Mouse (Mus musculus) cerebellum, adult 11-12 months (tissue): ENCODE measurements around the gene Eif4a1.

Source experiments
- DNase-seq: peaks from one replicate; pipeline ENCODE4 v3.0.0; 2022

Gene Eif4a1

DNA sequence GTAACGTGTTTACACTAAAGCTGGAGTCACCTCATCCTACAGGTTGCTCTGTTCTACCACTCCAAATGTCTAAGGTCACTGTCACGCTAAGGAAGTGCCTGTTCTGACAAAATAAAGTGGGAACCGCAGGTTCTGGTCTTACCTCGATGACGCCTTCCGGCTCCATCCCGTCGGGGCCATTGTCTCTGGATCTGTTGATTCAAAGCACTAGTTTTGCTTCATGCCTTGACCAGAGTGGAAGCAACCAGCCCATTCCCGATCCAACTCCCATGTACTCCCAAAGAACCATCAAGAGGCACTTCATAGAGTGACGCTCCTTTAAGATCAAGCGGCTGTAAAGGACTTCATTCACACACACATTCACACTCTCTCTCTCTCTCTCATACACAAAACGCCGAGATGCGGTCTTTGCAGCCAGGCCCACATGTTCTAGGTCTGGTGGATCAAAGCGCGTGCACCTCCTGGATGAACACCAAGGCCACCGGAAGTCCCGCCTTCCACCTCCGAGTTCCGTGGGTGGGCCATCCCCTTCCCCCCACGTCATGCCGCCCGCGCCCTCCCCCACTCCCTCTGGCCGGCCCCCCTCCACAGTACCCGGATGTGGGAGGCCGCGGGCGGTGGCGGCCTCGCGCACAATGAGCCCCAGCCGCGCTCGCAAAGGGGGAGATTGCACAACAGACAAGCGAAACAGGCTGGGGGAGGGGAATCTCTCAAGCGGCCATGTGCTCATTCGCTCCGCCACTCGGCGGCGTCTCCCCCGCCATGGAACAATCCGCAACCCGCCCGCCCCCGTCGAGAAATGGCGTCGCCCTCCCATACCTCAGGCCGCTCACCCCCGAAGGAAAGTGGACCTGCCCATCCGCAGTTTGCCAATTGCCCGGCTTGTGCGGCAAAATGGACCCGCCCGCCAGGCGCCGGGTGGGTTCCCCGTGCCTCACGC lies 1.2 kb downstream of the Eif4a1 start:
- DNase-seq: peak; percentile 97

DNA sequence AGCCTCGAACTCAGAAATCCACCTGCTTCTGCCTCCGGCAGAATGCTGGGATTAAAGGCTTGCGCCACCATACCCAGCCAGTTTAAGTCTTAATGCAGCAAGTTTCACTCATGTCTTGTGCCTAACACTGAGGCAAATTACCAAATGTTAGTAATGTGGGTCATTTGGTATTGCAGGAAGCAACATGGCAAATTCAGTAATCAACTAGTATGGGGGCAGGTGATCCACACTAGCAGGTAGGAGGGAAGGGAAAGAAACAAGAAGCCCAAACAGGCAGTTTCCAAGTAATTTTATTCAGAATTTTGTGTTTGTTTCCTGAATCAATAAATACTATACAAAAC lies 5.6 kb downstream of the Eif4a1 start:
- DNase-seq: no peak

DNA sequence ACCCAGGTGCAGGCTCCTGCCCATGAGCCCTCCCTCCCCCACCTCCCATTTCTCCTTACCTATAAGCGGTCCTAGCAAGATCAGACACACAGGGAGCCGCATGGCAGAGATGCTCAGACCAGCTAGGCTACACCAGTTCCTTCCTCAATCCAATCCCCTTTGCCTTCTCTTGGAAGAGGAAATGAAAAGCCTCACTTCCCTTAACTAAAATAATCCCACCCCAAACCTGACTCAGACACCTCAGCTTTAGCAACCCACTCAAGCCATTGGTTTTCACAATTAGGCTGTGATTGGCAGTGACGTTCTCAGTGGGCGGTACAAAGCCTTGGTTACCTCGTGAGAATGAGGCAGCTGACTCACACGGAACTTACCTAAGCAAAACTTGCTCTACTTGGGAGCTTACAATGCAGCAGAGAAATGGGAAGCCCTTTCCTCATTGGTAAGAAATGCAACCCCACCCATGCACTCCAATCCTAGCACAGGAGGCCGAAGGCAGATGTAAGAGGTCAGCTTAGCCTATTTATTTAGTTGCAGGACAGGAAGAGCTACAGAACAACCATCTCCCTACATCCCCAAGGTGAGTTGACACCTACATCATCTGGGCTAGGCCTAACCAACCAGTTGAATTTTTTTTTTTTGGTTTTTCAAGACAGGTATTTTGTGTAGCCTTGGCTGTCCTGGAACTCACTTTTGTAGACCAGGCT lies 6.1 kb downstream of the Eif4a1 start, which contains the start of gene Cd68:
Gene Cd68, minus strand, starts transcription at position 193 of the 704 bp plus-strand sequence.
- no peak for DNase-seq

DNA sequence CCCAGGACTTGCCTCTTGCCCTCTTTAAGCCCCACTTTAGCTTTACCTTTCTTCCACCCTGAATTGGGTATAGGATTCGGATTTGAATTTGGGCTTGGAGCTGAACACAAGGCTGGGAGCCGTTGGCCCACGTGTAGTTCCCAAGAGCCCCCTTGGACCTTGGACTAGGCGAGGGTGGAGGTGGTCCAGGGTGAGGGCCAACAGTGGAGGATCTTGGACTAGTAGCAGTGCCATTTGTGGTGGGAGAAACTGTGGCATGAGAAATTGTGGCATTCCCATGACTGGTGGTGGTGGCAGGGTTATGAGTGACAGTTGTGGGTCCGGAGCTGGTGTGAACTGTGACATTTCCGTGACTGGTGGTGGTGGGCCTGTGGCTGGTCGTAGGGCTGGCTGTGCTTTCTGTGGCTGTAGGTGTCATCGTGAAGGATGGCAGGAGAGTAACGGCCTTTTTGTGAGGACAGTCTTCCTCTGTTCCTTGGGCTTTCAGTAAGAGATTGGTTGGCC lies 6.7 kb downstream of the Eif4a1 start:
- peak; percentile 30 for DNase-seq

DNA sequence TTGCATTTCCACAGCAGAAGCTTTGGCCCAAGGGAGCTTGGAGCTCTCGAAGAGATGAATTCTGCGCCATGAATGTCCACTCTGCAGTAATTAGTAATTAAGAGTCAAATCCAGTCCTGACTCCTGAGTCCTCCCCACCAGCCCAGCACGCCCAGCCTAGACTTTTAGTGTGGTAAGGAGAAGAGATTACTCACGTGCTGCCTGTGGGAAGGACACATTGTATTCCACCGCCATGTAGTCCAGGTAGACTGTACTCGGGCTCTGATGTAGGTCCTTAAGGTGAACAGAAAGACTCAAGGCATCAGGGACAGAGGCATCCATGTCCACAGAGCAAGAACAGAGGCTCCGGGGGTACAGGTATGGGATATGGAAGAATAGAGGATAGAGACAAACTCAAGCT lies 7.4 kb downstream of the Eif4a1 start:
- DNase-seq: peak; percentile 30

DNA sequence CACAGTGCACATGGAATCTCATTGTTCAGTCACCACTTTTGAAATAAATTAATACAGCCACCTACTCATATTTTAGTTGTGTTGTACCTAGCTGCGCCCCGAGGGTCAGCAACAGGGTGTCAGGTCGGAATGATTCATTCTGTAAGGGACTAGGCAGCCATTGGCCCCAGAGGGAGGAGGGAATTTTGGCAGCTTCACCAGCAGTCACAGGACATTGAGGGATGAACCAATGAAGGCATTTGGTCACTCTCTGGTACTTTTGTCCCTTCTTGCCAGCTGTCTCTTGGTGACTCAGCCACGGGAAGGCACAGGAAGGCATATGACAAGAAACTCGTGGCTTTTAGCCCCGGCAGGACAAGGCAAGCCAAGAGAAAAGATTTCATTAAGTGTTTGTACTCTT lies 8.4 kb downstream of the Eif4a1 start:
- peak; percentile 60 for DNase-seq

DNA sequence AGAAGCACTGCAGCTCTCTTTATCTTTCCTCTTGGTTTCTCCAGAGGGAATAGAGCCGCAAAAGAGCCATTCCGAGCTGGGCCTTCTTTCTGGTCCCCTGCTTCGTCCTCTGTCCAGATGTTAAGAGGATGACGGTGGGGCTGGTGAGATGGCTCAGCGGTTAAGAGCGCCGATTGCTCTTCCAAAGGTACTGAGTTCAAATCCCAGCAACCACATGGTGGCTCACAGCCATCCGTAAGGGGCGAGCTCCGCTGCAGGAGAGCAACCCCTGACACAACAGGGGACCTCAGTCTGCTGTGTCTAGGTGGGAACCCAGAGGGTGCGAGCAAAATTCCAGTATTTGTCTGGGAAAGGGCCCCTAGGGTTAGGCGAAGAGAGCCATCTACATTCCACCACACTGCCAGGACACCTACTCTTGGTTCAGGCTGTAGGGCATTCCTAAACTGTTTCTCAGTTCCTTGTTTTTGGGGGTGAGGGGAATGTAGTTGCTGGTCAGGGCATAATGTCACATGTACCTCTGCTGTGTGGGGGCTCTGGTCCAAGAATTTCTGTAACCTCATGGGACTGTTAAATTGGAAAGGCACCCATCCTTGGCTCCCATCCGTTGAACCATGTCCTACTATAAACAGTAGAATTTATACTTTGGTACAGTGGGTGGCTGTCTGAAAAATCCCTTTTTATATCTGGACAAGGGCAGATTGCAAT lies 9.1 kb downstream of the Eif4a1 start:
- peak; percentile 72 for DNase-seq

DNA sequence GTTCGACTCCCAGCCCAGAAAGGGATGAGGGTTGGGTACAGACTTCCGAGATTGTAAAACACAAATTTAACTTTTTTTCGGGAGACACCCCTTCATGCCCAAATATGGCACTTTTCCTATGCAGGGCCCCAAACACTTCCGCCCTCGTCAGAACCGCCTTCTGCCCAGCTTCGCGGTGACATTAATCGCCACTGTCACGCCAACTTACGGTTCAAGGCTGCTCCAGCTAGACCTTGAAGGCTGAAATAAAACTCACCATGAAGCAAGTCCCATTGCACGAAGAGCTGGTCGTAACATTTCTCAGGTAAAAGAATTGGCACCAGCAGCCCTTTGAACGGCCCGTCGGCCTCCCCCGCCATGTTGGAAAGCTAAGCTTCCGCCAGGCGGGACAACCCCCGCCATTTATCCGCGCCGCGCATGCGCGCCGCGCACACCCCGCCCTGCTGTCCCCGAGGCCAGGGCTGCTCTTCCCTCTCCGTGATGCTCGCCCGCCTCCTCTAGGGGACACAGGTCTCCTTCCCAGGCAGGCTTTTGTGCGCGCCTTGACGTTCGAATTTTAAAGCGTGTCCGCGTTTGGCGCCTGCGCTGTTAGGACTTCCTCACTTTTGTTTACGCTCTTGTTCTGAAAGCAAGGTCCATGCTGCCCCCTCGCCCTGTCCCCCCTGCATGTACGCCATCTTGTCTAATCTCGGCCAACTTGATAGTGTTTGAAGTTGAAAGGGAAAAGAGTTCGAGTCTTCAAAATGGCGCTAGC lies 9.8 kb downstream of the Eif4a1 start, which contains the start of gene Mpdu1:
Gene Mpdu1, minus strand, starts transcription at position 430 of the 754 bp plus-strand sequence.
- DNase-seq: peak; percentile 98

DNA sequence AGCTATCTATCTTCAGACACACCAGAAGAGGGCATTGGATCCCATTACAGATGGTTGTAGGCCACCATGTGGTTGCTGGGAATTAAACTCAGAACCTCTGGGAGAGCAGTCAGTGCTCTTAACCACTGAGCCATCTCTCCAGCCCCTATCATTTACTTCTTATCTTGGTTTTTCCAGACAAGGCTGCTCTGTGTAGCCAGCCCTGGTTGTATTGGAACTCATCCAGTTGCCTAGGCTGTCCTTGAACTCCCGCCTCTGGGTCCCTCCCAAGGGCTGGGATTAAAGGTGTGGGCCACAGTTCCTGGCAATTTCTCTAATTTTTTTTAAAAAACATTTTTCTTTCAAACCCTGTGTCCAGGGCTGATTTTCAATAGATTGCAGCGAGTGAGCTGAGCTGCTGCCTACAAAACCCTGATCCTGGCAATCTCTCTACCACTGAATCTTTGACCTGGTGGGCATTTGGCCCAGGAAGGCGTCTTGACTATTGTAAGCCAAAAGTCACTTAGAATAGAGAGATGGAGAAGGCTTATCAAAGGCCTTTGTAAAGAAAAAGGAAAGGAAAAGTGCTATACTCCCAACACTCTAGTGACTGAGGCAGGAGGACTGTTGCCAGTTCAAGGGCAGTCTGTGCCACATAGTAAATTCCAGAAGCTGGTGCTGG lies 10.9 kb downstream of the Eif4a1 start:
- DNase-seq: peak; percentile 56

DNA sequence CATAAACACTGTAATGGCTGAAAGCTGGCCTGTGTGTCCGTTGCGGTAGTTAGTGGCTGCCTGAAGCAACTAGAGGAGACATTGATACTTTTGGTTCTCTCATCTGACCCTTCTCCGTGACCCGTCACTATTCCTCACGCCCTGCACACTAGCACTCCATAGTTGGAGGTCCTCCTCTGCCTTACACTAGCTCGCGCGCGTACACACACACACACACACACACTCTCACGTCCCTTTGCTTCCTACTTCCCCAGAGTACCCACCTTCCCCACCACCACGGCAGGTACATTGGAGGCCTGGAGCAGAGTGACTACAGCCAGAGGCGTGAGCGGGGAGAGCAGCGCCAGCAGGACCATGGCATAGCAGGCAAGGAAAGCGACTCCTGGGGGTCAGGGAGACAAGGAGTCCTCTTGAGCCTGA lies 14.8 kb downstream of the Eif4a1 start:
- peak; percentile 45 for DNase-seq

DNA sequence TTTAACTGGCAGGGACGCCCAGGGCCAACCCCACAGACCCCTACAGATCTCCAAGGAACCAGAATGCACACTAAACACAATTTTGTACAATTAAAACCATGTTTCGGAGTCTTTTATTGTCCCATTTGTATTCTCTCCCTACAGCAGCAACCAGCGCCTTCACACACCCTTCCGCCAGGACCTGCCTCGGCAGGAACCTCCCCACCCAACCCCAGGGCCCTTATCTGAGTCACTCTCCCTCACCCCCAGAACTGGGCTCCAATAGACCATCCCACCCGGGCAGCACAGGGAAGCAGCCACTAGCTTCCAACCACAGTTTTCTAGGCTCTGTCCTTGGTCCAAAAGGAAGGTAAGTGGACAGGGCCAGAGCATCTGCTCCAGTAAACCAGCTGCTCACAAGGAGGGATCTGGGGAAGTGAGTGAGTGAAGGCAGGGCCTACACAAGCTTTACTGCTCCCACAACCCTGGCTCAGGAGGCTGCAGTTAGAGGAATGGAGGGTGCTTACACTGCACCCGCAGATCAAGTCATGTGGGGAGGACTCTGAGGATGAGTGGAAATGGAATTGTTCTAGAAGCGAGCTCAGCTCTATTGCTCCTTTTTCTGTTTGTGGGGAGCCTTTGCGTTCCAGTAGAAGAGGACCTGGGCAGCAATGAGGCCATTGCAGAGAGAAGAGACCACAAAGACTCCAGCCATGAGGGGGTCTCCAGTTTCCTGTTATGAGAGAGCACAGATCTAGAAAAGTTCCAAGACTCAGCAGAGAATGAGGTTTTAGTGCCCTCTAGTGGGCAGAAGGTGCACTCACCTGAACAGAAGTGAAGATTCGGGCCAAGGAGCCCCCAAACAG lies 15.4 kb downstream of the Eif4a1 start:
- DNase-seq: no peak

DNA sequence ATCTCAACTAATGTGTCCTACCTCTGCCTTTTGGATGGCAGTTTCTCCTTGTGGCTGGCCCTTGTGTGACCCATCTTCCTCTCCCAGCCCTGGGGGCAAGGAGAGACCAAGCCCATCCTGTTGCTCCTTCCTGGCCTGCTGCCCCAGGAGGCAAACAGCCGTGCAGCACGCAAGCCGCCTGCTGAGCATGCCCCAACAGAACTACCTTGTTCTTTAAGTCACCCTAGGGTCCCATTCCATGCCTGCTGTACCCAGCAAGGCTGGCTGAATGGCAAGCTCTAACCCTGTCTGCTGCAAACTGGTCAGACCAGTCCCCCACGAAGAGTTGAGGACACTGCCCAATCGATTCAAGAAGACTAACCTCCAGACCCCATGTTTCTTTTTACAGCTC lies 16.2 kb downstream of the Eif4a1 start:
- DNase-seq: peak; percentile 32

DNA sequence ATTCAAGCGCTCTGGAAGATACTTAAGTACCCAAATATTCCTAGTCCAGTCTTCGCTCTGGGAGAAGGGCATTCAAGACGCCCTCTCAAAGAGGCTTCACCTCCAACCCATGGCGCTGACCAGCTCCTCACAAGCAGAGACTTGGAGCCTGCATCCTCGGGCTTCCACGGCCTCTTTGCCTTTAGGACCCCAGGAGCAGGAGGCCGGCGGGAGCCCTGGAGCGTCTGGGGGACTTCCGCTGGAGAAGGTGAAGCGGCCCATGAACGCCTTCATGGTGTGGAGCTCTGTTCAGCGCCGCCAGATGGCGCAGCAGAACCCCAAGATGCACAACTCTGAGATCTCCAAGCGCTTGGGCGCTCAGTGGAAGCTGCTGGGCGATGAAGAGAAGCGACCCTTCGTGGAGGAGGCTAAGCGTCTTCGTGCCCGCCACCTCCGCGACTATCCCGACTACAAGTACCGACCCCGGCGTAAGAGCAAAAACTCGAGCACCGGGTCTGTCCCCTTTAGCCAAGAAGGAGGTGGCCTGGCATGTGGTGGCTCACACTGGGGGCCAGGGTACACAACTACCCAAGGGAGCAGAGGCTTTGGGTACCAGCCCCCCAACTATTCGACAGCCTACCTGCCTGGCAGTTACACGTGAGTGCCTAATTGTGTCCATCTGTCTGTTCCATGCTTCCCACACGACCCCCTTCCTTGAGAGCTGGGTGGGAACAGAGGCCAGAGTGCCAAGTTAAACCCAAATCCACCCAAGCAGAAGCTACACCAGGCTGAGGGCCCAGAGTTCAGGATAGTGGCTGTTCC lies 16.8 kb downstream of the Eif4a1 start, which contains the start of gene Sox15:
Gene Sox15, plus strand, starts transcription at position 51 of the 801 bp plus-strand sequence.
- DNase-seq: peak; percentile 69

DNA sequence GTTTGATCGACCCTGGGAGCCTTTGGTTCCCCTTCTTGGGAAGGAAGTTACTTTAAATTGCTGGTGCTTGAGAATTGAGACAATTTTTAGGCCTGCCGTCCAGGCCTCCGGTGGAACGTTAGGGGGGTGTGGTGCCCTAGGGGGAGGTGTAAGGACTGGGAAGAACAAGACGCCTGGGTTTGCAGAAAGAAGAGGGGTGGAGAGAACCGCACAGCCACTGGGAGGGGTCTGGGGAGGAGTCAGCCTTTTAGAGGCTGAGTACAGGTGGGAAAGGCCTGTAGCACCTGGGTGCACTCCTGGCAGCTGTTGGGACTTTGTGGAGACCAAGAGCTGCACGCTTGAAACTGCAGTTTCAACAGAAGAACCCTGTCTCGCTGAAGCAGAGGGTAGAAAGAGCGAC lies 17.5 kb downstream of the Eif4a1 start:
- no peak for DNase-seq

DNA sequence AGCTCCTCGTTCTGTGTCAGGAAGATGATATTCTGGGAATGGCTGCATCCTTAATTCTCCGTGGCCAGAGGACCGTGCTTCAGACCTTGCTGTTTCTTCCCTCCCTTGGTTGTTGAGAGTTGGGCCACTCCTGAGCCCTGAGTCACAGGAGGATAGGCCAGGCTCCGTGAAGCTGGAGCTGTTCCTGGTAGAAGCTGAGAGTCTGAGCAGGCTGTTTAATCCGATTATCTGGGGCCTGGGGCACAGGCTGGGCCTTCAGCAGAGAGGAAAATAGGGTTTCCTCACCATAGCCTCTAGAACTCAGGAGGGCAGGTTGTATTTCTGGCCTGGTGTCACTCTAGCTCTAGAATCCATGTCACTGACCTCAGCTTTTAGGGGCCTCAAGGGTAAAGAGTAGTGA lies 18.8 kb downstream of the Eif4a1 start:
- no peak for DNase-seq

DNA sequence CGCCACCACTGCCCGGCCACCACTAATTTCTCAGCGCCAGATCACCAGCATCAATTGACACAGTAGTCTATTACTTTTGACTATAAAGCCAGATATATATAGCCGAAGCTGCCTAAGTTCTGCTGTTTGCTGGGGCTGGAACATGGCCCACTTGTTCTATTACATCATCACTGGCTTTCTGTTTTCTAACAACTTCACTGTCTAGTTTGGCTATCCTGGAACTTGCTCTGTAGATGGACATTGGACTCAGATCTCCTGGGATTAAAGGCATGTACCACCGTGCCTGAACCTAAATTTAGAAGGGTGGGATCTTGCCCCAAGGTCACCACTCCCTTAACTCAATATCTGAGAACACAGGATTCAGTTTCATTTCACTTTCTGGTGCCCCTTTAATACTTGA lies 26.4 kb downstream of the Eif4a1 start:
- no peak for DNase-seq

DNA sequence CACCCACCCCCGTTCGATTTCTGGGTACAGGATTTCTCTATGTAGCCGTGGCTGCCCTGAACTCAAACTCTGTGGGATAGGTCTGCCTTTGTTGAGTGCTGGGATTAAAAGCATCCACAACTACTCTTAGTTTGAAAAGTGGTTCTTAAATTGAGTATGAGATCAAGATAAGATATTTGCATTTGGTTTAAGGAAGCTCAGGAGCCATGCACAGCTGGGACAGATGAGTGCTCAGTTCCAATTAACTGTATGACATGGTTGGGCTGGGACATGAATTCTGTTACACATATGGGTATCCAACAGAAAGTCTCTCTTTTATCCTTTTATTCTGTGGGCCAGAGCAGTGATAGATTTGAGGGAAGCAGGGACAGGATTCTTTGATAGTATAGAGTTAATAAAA lies 36.8 kb downstream of the Eif4a1 start:
- no peak for DNase-seq

DNA sequence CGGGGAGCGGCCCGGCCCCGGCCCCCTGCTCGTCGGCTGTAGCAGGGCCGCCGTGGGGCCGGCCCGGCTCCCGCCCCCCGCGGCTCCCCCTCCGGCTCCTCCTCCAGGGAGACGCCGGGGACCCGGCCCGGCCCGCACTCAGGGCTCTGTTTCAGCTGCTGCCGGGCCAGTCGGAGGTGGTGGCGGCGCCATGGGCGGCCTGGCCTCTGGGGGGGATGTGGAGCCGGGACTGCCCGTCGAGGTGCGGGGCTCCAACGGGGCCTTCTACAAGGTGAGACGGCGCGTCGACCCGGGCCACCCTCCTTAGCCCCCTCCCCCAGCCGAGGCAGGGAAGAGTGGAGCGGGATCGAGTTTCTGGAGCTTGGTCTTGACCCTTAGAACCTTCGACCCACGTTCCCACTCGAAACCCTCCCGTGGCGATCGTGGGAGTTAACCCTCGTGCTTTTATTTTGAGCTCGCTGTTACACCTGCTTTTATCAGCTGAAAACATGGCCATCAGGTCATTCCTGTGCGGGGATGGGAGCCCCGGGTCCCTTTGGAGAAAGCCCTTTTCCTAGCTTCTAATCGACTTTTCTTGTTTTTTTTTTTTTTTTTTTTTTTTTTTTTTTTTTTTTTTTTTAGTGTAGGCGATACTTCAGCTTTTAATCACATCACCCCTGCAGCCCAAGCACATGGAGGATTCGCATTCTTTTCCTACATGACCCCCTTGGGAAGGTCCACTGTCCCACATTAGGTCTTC lies 38.9 kb downstream of the Eif4a1 start:
- peak; percentile 81 for DNase-seq
